Mouse (Mus musculus): ENCODE results near the gene Txn1. TPM values are rescaled to one million over a fixed set of nuclear protein-coding genes. Genes with fewer than 3 reads are reported as not detected.

Txn1 gene
- polyA plus RNA-seq, 1 experiment from 2014 or later, result 231 TPM

GRCm38 (mm10) chr4:57930559-57931170 lies 25.5 kb downstream of the Txn1 start:
- TF ChIP-seq EP300 (IDR thresholded peaks at IDR 0.05; ENCODE audit: low read depth), result no peak
- H3K27ac ChIP-seq (ENCODE audit: low read depth), result no peak overlapping the region
- H3K36me3 ChIP-seq (replicated peaks; ENCODE audit: insufficient read depth, low read length), result no peaks in the 10 kb centered on the region
- H3K4me3 ChIP-seq (ENCODE audit: low read depth, low read length), result no peak overlapping the region
- ATAC-seq (peak; percentile 44; the same call in 1 of the 2 replicates), DNase-seq (no peak)
- no peaks in the 10 kb centered on the region for H3K9me3 ChIP-seq (ENCODE audit: low read length)
- H3K9ac ChIP-seq (replicated peaks), result no peak overlapping the region
- peaks cover 6% of the 10 kb centered on the region; the same call in 1 of the 2 replicates for H3K4me1 ChIP-seq (ENCODE audit: insufficient read depth)
- WGBS (ENCODE audit: insufficient replicate concordance), result 35% methylated on average over 5 of the region's 5 CpGs
- H3K4me2 ChIP-seq (ENCODE audit: low read depth, low read length), result no peak overlapping the region
- no peaks in the 10 kb centered on the region for H3K27me3 ChIP-seq (ENCODE audit: insufficient read depth, low read length)

- no peaks in the 10 kb centered on the region for H3K27me3 ChIP-seq (ENCODE audit: insufficient read depth, low read length)
- WGBS (ENCODE audit: insufficient replicate concordance), result 19% methylated on average over 3 of the region's 3 CpGs
- no peaks in the 10 kb centered on the region for H3K36me3 ChIP-seq (replicated peaks; ENCODE audit: insufficient read depth, low read length)
- H3K4me3 ChIP-seq (ENCODE audit: low read depth, low read length), result no peak overlapping the region
- TF ChIP-seq CTCF (IDR thresholded peaks at IDR 0.05; ENCODE audit: low read depth) (peak; percentile 73), EP300 (IDR thresholded peaks at IDR 0.05; ENCODE audit: low read depth) (no peak)
- H3K9ac ChIP-seq (replicated peaks), result no peak overlapping the region
- no peak for DNase-seq
- peaks cover 6% of the 10 kb centered on the region; the same call in 1 of the 2 replicates for H3K4me1 ChIP-seq (ENCODE audit: insufficient read depth)
- no peak for ATAC-seq
- H3K9me3 ChIP-seq (ENCODE audit: low read length), result no peaks in the 10 kb centered on the region
- no peak overlapping the region for H3K4me2 ChIP-seq (ENCODE audit: low read depth, low read length)
- no peak overlapping the region for H3K27ac ChIP-seq (ENCODE audit: low read depth)
Observed at GRCm38 (mm10) chr4:57927464-57928205, 28.6 kb downstream of the Txn1 start.

- H3K4me1 ChIP-seq (ENCODE audit: insufficient read depth), result no peaks in the 10 kb centered on the region; the same call in 1 of the 2 replicates
- WGBS (ENCODE audit: insufficient replicate concordance), result 76% methylated on average over 6 of the region's 6 CpGs
- H3K9ac ChIP-seq (replicated peaks), result no peak overlapping the region
- no peaks in the 10 kb centered on the region for H3K36me3 ChIP-seq (replicated peaks; ENCODE audit: insufficient read depth, low read length)
- ATAC-seq, result no peak
- H3K4me2 ChIP-seq (ENCODE audit: low read depth, low read length), result no peak overlapping the region
- H3K27me3 ChIP-seq (ENCODE audit: insufficient read depth, low read length), result no peaks in the 10 kb centered on the region
- H3K4me3 ChIP-seq (ENCODE audit: low read depth, low read length), result no peak overlapping the region
- no peak for DNase-seq
- no peak overlapping the region for H3K27ac ChIP-seq (ENCODE audit: low read depth)
- no peak for TF ChIP-seq CTCF (IDR thresholded peaks at IDR 0.05; ENCODE audit: low read depth)
- no peak for TF ChIP-seq EP300 (IDR thresholded peaks at IDR 0.05; ENCODE audit: low read depth)
- no peaks in the 10 kb centered on the region for H3K9me3 ChIP-seq (ENCODE audit: low read length)
Observed at GRCm38 (mm10) chr4:57924556-57925071, 31.6 kb downstream of the Txn1 start.

- DNase-seq (no peak), ATAC-seq (no peak)
- Histone ChIP-seq H3K27ac (ENCODE audit: low read depth) (no peak overlapping the region), H3K27me3 (ENCODE audit: insufficient read depth, low read length) (no peaks in the 10 kb centered on the region), H3K9ac (replicated peaks) (no peak overlapping the region), H3K36me3 (replicated peaks; ENCODE audit: insufficient read depth, low read length) (no peaks in the 10 kb centered on the region), H3K9me3 (ENCODE audit: low read length) (no peaks in the 10 kb centered on the region), H3K4me3 (ENCODE audit: low read depth, low read length) (no peak overlapping the region), H3K4me1 (ENCODE audit: insufficient read depth) (no peaks in the 10 kb centered on the region; the same call in 1 of the 2 replicates), H3K4me2 (ENCODE audit: low read depth, low read length) (no peak overlapping the region)
- WGBS (ENCODE audit: insufficient replicate concordance), result 61% methylated on average over 5 of the region's 5 CpGs
- no peak for TF ChIP-seq EP300 (IDR thresholded peaks at IDR 0.05; ENCODE audit: low read depth)
- no peak for TF ChIP-seq CTCF (IDR thresholded peaks at IDR 0.05; ENCODE audit: low read depth)
Observed at GRCm38 (mm10) chr4:57922171-57922570, 34.0 kb downstream of the Txn1 start.

GRCm38 (mm10) chr4:57920522-57920921 lies 35.7 kb downstream of the Txn1 start:
- H3K4me2 ChIP-seq (ENCODE audit: low read depth, low read length), result no peak overlapping the region
- no peaks in the 10 kb centered on the region for H3K27me3 ChIP-seq (ENCODE audit: insufficient read depth, low read length)
- ATAC-seq (no peak), DNase-seq (no peak)
- H3K9me3 ChIP-seq (ENCODE audit: low read length), result no peaks in the 10 kb centered on the region
- H3K4me1 ChIP-seq (ENCODE audit: insufficient read depth), result peaks cover 4% of the 10 kb centered on the region
- H3K27ac ChIP-seq (ENCODE audit: low read depth), result no peak overlapping the region
- H3K9ac ChIP-seq (replicated peaks), result no peak overlapping the region
- H3K4me3 ChIP-seq (ENCODE audit: low read depth, low read length), result no peak overlapping the region
- 78% methylated on average over 1 of the region's 1 CpGs for WGBS (ENCODE audit: insufficient replicate concordance)
- TF ChIP-seq CTCF (IDR thresholded peaks at IDR 0.05; ENCODE audit: low read depth) (no peak), EP300 (IDR thresholded peaks at IDR 0.05; ENCODE audit: low read depth) (no peak)
- no peaks in the 10 kb centered on the region for H3K36me3 ChIP-seq (replicated peaks; ENCODE audit: insufficient read depth, low read length)

Data from liver, postnatal 0 days (tissue).